Mouse (Mus musculus) MEL (cell line): ENCODE measurements at regions not wholly inside any gene's neighbourhood (a gene's known extent, or its start where the extent isn't known, plus 50 kb on each side); places are given as distances from the start of the nearest gene placed in this dataset.

Experiments
- DNase-seq: peaks from one replicate; pipeline ENCODE4 v3.0.0; 2011; ENCODE audit warnings: low read depth, low spot score
- H3K27ac ChIP-seq: 2 replicates; pipeline ENCODE4 v1.5.1; 2012; ENCODE audit warnings: low read depth, mild to moderate bottlenecking, control low read depth, low read length, moderate library complexity; ENCODE audit not compliant: control insufficient read depth
- H3K27me3 ChIP-seq, 2 experiments: fragments of 150-350 bp in 1 of 2; sonication (generic) in 1 of 2; 2 replicates each; pipeline ENCODE4 v1.6.1; 2012; ENCODE audit warnings: low read length in 2 of 2, mild to moderate bottlenecking in 2 of 2, improper control_type of control experiment in 1 of 2, moderate library complexity in 1 of 2; ENCODE audit not compliant: insufficient read depth in 2 of 2, control insufficient read depth in 1 of 2
- H3K36me3 ChIP-seq, 2 experiments: 2 replicates each; pipeline ENCODE4 v1.6.1; 2012 to 2014; ENCODE audit warnings: low read length in 2 of 2, improper control_type of control experiment in 1 of 2, inconsistent platforms in 1 of 2, mild to moderate bottlenecking in 1 of 2; ENCODE audit not compliant: insufficient read depth in 2 of 2, control insufficient read depth in 1 of 2
- H3K4me1 ChIP-seq, 2 experiments: fragments of 150-350 bp in 1 of 2; sonication (generic) in 1 of 2; 2 replicates each; pipeline ENCODE4 v1.6.1; 2012; ENCODE audit warnings: low read length in 2 of 2, improper control_type of control experiment in 1 of 2, mild to moderate bottlenecking in 1 of 2; ENCODE audit not compliant: insufficient read depth in 2 of 2, control insufficient read depth in 1 of 2
- H3K4me3 ChIP-seq, 2 experiments: fragments of 150-350 bp in 1 of 2; sonication (generic) in 1 of 2; 2 replicates each; pipeline ENCODE4 v1.5.1; 2012; ENCODE audit warnings: low read depth in 2 of 2, low read length in 2 of 2, mild to moderate bottlenecking in 2 of 2, moderate library complexity in 2 of 2, control low read depth in 1 of 2, improper control_type of control experiment in 1 of 2; ENCODE audit not compliant: control insufficient read depth in 1 of 2, insufficient read depth in 1 of 2
- H3K79me2 ChIP-seq: 2 replicates; pipeline ENCODE4 v1.6.1; 2012; ENCODE audit warnings: mild to moderate bottlenecking, low read length, moderate library complexity; ENCODE audit not compliant: control insufficient read depth, poor library complexity, insufficient read depth
- H3K9ac ChIP-seq: 2 replicates; pipeline ENCODE4 v1.6.1; 2012; ENCODE audit warnings: low read depth, mild to moderate bottlenecking, control low read depth, low read length, moderate library complexity; ENCODE audit not compliant: control insufficient read depth, poor library complexity, severe bottlenecking
- H3K9me3 ChIP-seq: fragments of 150-350 bp; sonication (generic); replicated peaks from 2 replicates; pipeline ENCODE4 v1.6.1; 2012; ENCODE audit warnings: mild to moderate bottlenecking, low read length, improper control_type of control experiment, moderate library complexity; ENCODE audit not compliant: insufficient read depth
- CHD1 ChIP-seq: IDR thresholded peaks from 2 replicates; pipeline ENCODE4 v1.6.1; 2012; ENCODE audit warnings: low read depth, mild to moderate bottlenecking, inconsistent platforms, low read length, improper control_type of control experiment
- CHD2 ChIP-seq: IDR thresholded peaks from 2 replicates; pipeline ENCODE4 v1.6.1; 2011; ENCODE audit warnings: low read length, improper control_type of control experiment
- EP300 ChIP-seq, 2 experiments: IDR thresholded peaks; 2 replicates each; pipeline ENCODE4 v1.6.1; 2011; ENCODE audit warnings: improper control_type of control experiment in 2 of 2, low read length in 2 of 2, low read depth in 1 of 2, mild to moderate bottlenecking in 1 of 2
- JUND ChIP-seq: IDR thresholded peaks from 2 replicates; pipeline ENCODE4 v1.6.1; 2011; ENCODE audit warnings: low read depth, mild to moderate bottlenecking, improper control_type of control experiment, low read length
- MAX ChIP-seq: IDR thresholded peaks from 2 replicates; pipeline ENCODE4 v1.6.1; 2011; ENCODE audit warnings: low read length, improper control_type of control experiment
- MAZ ChIP-seq: IDR thresholded peaks from 2 replicates; pipeline ENCODE4 v1.6.1; 2012; ENCODE audit warnings: low read depth, mild to moderate bottlenecking, inconsistent platforms, low read length, improper control_type of control experiment
- MYB ChIP-seq: IDR thresholded peaks from 2 replicates; pipeline ENCODE4 v1.6.1; 2011; ENCODE audit warnings: mild to moderate bottlenecking, low read depth, low read length, improper control_type of control experiment
- POLR2A ChIP-seq, 2 experiments: IDR thresholded peaks; 2 replicates each; pipeline ENCODE4 v1.6.1; 2011 to 2012; ENCODE audit warnings: low read length in 2 of 2, mild to moderate bottlenecking in 2 of 2, control low read depth in 1 of 2, improper control_type of control experiment in 1 of 2, low read depth in 1 of 2, moderate library complexity in 1 of 2; ENCODE audit not compliant: control insufficient read depth in 1 of 2, insufficient read depth in 1 of 2, poor library complexity in 1 of 2
- POLR2AphosphoS2 ChIP-seq: IDR thresholded peaks from 2 replicates; pipeline ENCODE4 v1.6.1; 2011; ENCODE audit warnings: low read length, improper control_type of control experiment
- RAD21 ChIP-seq: IDR thresholded peaks from 2 replicates; pipeline ENCODE4 v1.6.1; 2011; ENCODE audit warnings: mild to moderate bottlenecking, low read depth, low read length, improper control_type of control experiment
- RCOR1 ChIP-seq: IDR thresholded peaks from 2 replicates; pipeline ENCODE4 v1.6.1; 2012; ENCODE audit warnings: low read depth, mild to moderate bottlenecking, inconsistent platforms, low read length, improper control_type of control experiment
- SIN3A ChIP-seq: IDR thresholded peaks from 2 replicates; pipeline ENCODE4 v1.6.1; 2012; ENCODE audit warnings: low read length, improper control_type of control experiment, inconsistent platforms
- SMC3 ChIP-seq: IDR thresholded peaks from 2 replicates; pipeline ENCODE4 v1.6.1; 2011; ENCODE audit warnings: low read depth, low read length, improper control_type of control experiment
- TBP ChIP-seq: IDR thresholded peaks from 2 replicates; pipeline ENCODE4 v1.8.0; 2011; ENCODE audit warnings: low read depth, low read length, improper control_type of control experiment
- USF2 ChIP-seq, 2 experiments: IDR thresholded peaks; 2 replicates each; pipeline ENCODE4 v1.6.1; 2011 to 2012; ENCODE audit warnings: improper control_type of control experiment in 2 of 2, low read length in 2 of 2, borderline replicate concordance in 1 of 2, inconsistent platforms in 1 of 2, low read depth in 1 of 2, mild to moderate bottlenecking in 1 of 2; ENCODE audit not compliant: insufficient read depth in 1 of 2
- ZMIZ1 ChIP-seq: IDR thresholded peaks from 2 replicates; pipeline ENCODE4 v1.6.1; 2012; ENCODE audit warnings: low read depth, mild to moderate bottlenecking, inconsistent platforms, low read length, improper control_type of control experiment, moderate library complexity
- ZNF384 ChIP-seq: IDR thresholded peaks from 2 replicates; pipeline ENCODE4 v1.6.1; 2012; ENCODE audit warnings: low read depth, mild to moderate bottlenecking, inconsistent platforms, low read length, improper control_type of control experiment

DNA sequence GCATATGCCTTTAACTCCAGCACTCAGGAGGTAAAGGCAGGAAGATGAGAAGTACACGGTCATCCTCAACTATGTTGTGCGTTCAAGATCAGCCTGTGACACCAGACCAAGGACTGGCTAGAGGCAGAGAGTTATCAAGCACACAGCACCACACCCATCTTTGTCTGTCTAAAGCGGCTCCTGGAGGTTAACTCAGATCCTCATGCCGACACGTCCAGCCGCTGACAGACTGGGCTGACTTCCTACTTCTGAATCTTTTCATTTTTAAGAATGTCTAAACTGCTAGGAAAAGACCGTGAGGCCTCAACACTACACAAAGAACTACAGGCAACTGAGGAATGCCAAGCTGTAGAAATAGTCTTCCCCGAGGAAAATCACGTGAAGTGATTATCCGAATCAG lies 62.1 kb upstream of the Fxr1 start:
- H3K9ac ChIP-seq, result no peak overlapping the region
- no peak overlapping the region for H3K27ac ChIP-seq
- H3K27me3 ChIP-seq, result no peaks in the 10 kb centered on the region
- H3K4me1 ChIP-seq, result peaks cover 2 to 12% of the 10 kb centered on the region in 2 experiments; a peak in 3 of 4 replicates
- DNase-seq, result peak; percentile 56
- H3K36me3 ChIP-seq, result peaks cover 0 to 6% of the 10 kb centered on the region in 2 experiments; a peak in 2 of 4 replicates
- H3K4me3 ChIP-seq, result no peak overlapping the region
- H3K9me3 ChIP-seq, result no peaks in the 10 kb centered on the region
- no peaks in the 10 kb centered on the region for H3K79me2 ChIP-seq
- TF ChIP-seq ZMIZ1 (no peak), SIN3A (no peak), POLR2AphosphoS2 (no peak), MAX (no peak), RCOR1 (no peak), POLR2A (IDR thresholded peaks at IDR 0.05; ENCODE audit: control insufficient read depth in 1 of 2, insufficient read depth in 1 of 2, low read depth in 1 of 2, low read length in 2 of 2, poor library complexity in 1 of 2) (no peak), CHD2 (no peak), USF2 (IDR thresholded peaks at IDR 0.05; ENCODE audit: borderline replicate concordance in 1 of 2, insufficient read depth in 1 of 2, low read depth in 1 of 2, low read length in 2 of 2) (no peak), ZNF384 (no peak), EP300 (IDR thresholded peaks at IDR 0.05; ENCODE audit: low read depth in 1 of 2, low read length in 2 of 2) (no peak), TBP (no peak), SMC3 (peak; percentile 27; the same call in 1 of the 2 replicates), RAD21 (0 out of 2 replicates have a peak, but pooled peaks have one; percentile 1), CHD1 (no peak), MAZ (no peak), MYB (no peak), JUND (no peak)
- TF ChIP-seq, all 39 proteins: peak for 2

DNA sequence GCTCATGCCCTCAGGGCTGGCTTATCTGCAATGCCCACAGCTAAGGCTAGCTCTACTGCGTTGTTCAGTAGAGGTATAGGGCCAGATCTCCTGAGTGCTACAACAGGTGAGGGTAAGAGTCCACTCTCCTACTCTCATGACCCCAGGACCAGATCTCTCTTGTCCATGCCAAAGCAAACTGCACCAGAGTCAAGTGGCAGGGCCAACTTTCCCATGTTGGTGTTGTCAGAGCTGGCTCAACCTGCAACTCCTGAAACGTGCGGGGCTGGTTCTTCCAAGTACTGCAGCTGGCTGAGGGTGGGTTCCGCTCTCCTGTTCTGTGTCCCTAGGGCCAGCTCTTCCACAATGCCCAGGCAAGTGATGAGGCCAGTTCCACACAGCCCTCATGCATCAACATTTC lies 61.5 kb upstream of the Fxr1 start:
- Histone ChIP-seq H3K27ac (no peak overlapping the region), H3K36me3 (peaks cover 0 to 11% of the 10 kb centered on the region in 2 experiments; a peak in 2 of 4 replicates), H3K4me1 (peaks cover 5 to 15% of the 10 kb centered on the region in 2 experiments; a peak in 3 of 4 replicates), H3K4me3 (no peak overlapping the region), H3K9ac (no peak overlapping the region), H3K79me2 (no peaks in the 10 kb centered on the region), H3K9me3 (no peaks in the 10 kb centered on the region), H3K27me3 (no peaks in the 10 kb centered on the region)
- TF ChIP-seq ZNF384, result no peak
- no peak for TF ChIP-seq ZMIZ1
- no peak for TF ChIP-seq RAD21
- no peak for DNase-seq
